In the genomic region with DNA sequence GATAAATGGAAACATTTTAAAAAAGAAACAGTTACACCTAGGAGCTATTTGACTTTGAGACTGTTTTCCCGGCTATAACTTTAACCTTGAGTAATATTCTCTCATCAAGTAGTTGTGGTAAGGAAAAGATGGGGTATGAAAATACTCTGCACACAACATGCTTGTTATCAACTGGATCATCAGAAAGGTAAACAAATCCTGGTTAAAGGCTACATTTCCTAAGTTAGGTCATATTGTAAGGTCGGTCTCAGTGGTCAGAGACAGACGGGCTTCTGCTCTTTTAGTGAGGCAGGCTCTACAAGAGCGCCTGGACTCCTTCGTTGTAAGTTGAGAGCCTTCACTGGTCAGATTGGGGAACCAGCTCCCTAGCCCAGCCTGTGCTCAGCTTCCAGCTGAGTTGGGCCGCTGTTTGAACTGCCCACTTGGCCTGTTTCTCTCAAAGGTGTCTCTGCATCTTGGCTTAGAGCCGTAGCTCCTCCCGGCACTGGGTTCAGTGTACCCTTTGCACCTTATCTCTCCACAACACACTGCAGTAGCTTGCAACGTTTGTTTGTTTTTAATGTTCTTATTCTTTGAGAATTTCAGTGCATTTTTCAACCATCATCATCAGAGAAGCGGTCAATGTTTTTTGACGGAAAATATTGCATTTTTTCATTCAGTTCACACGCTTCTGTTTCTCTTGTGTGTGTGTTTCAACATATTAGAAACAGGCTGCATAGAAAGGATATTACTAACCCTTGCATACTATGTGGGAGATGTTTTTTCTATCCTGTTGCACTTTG, we compare ENCODE assay signal across 8 mouse cellular contexts. TPM values are rescaled to one million over a fixed set of nuclear protein-coding genes. Genes with fewer than 3 reads are reported as not detected.
A peak's percentile ranks its signal among the peaks of the same experiment; 100 is the strongest.
DNase-seq lines count a peak whose midpoint lies in the region; ATAC-seq lines count a peak whose summit lies in the region.

No protein-coding gene starts in this region.

- no peak overlapping the region for H3K27ac ChIP-seq in lung, embryonic 15.5 days
- no peak overlapping the region for H3K27ac ChIP-seq in embryonic facial prominence, embryonic 14.5 days (replicated peaks; ENCODE audit: low read depth, low read length)
- H3K27ac ChIP-seq in midbrain, embryonic 12.5 days (replicated peaks) = no peak overlapping the region

- no peak for DNase-seq in lung, postnatal 25 days (ENCODE audit: low spot score)
- no peak for DNase-seq in embryonic facial prominence, embryonic 14.5 days (ENCODE audit: low spot score)
- peak; percentile 68 for DNase-seq in kidney, adult 9 months
- DNase-seq in right cerebral cortex, postnatal 25 days = no peak
- no peak for DNase-seq in testis, postnatal 10 days (ENCODE audit: low spot score)
- DNase-seq in left cerebral cortex, postnatal 14 days (ENCODE audit: low spot score in 2 of 2) = no peak

- H3K4me3 ChIP-seq in lung, embryonic 15.5 days = peak overlapping the region; percentile 99
- H3K4me3 ChIP-seq in embryonic facial prominence, embryonic 14.5 days (ENCODE audit: low read depth, low read length) = peak overlapping the region; percentile 76; the same call in 1 of the 2 replicates
- H3K4me3 ChIP-seq in midbrain, embryonic 12.5 days = peak overlapping the region; percentile 79

- 44% methylated on average over 12 of the region's 12 CpGs for WGBS in lung, embryonic 15.5 days
- WGBS in embryonic facial prominence, embryonic 14.5 days = 64% methylated on average over 12 of the region's 12 CpGs
- WGBS in midbrain, embryonic 12.5 days = 72% methylated on average over 12 of the region's 12 CpGs

- intact Hi-C loops in left cerebral cortex, postnatal 14 days (cut with DNase I) = no loop called here

- H3K9ac ChIP-seq in lung, embryonic 15.5 days = peak overlapping the region; percentile 37; the same call in 1 of the 2 replicates
- H3K9ac ChIP-seq in embryonic facial prominence, embryonic 14.5 days (ENCODE audit: low read depth, low read length) = 0 out of 2 replicates have a peak overlapping the region, but pooled peaks have one; percentile 14
- no peak overlapping the region for H3K9ac ChIP-seq in midbrain, embryonic 12.5 days (replicated peaks)

- no peak for ATAC-seq in lung, embryonic 15.5 days (ENCODE audit: borderline replicate concordance, extremely low read depth, low FRiP score, low TSS enrichment)
- no peak for ATAC-seq in embryonic facial prominence, embryonic 14.5 days (ENCODE audit: low read depth)
- ATAC-seq in midbrain, embryonic 12.5 days (ENCODE audit: low FRiP score, low read depth) = no peak

- no peaks in the 10 kb centered on the region for H3K36me3 ChIP-seq in lung, embryonic 15.5 days
- no peaks in the 10 kb centered on the region for H3K36me3 ChIP-seq in embryonic facial prominence, embryonic 14.5 days (ENCODE audit: control insufficient read depth, insufficient read depth, low read length)
- H3K36me3 ChIP-seq in midbrain, embryonic 12.5 days = no peaks in the 10 kb centered on the region

- peaks cover 19% of the 10 kb centered on the region for H3K4me1 ChIP-seq in lung, embryonic 15.5 days
- H3K4me1 ChIP-seq in embryonic facial prominence, embryonic 14.5 days (ENCODE audit: control insufficient read depth, insufficient read depth, low read length) = peaks cover 10% of the 10 kb centered on the region
- peaks cover 20% of the 10 kb centered on the region for H3K4me1 ChIP-seq in midbrain, embryonic 12.5 days

- no peaks in the 10 kb centered on the region for H3K27me3 ChIP-seq in lung, embryonic 15.5 days
- no peaks in the 10 kb centered on the region for H3K27me3 ChIP-seq in embryonic facial prominence, embryonic 14.5 days (replicated peaks; ENCODE audit: control insufficient read depth, insufficient read depth, low read length)
- H3K27me3 ChIP-seq in midbrain, embryonic 12.5 days = no peaks in the 10 kb centered on the region

- no peaks in the 10 kb centered on the region for H3K9me3 ChIP-seq in lung, embryonic 15.5 days
- no peaks in the 10 kb centered on the region for H3K9me3 ChIP-seq in embryonic facial prominence, embryonic 14.5 days (ENCODE audit: control insufficient read depth, low read length)
- no peaks in the 10 kb centered on the region for H3K9me3 ChIP-seq in midbrain, embryonic 12.5 days

- peak overlapping the region; percentile 86 for H3K4me2 ChIP-seq in lung, embryonic 15.5 days
- peak overlapping the region; percentile 81 for H3K4me2 ChIP-seq in embryonic facial prominence, embryonic 14.5 days (ENCODE audit: low read depth, low read length)
- H3K4me2 ChIP-seq in midbrain, embryonic 12.5 days (replicated peaks) = peak overlapping the region; percentile 62

RNA-seq across cellular contexts. Expression of a gene that starts 1.8 kb away (rescaled TPM):
- 90.6 and 103 TPM in 2 replicates for polyA plus RNA-seq in lung, embryonic 15.5 days (2015; fragmentation: Nextera tagmentation; extraction: Ambion mirVana)
- polyA plus RNA-seq in embryonic facial prominence, embryonic 14.5 days (2014; fragmentation: Nextera tagmentation; extraction: Ambion mirVana) = 62.0 and 76.0 TPM in 2 replicates
- 57.5 and 58.3 TPM in 2 replicates for polyA plus RNA-seq in midbrain, embryonic 12.5 days (2016; fragmentation: Nextera tagmentation; extraction: Ambion mirVana)
- total RNA-seq in left cerebral cortex, postnatal 14 days (2021) = 10 to 100 TPM; 59.3 to 65.2 TPM

RNA-seq across cellular contexts. Expression of a gene that starts 27.0 kb away (rescaled TPM):
- polyA plus RNA-seq in lung, embryonic 15.5 days (2015; fragmentation: Nextera tagmentation; extraction: Ambion mirVana) = 60.5 and 67.8 TPM in 2 replicates
- polyA plus RNA-seq in embryonic facial prominence, embryonic 14.5 days (2014; fragmentation: Nextera tagmentation; extraction: Ambion mirVana) = 61.8 and 68.3 TPM in 2 replicates
- polyA plus RNA-seq in midbrain, embryonic 12.5 days (2016; fragmentation: Nextera tagmentation; extraction: Ambion mirVana) = 79.4 and 83.9 TPM in 2 replicates
- 10 to 100 TPM; 23.0 to 27.4 TPM for total RNA-seq in left cerebral cortex, postnatal 14 days (2021)

RNA-seq across cellular contexts. Expression of a gene that starts 46.8 kb away (rescaled TPM):
- polyA plus RNA-seq in lung, embryonic 15.5 days (2015; fragmentation: Nextera tagmentation; extraction: Ambion mirVana) = 14.7 and 16.2 TPM in 2 replicates
- polyA plus RNA-seq in embryonic facial prominence, embryonic 14.5 days (2014; fragmentation: Nextera tagmentation; extraction: Ambion mirVana) = 10.0 and 11.3 TPM in 2 replicates
- 14.6 and 14.7 TPM in 2 replicates for polyA plus RNA-seq in midbrain, embryonic 12.5 days (2016; fragmentation: Nextera tagmentation; extraction: Ambion mirVana)
- total RNA-seq in left cerebral cortex, postnatal 14 days (2021) = 10 to 100 TPM; 15.1 to 16.2 TPM
